Mouse (Mus musculus) neutrophil, adult 59 days (primary cell): ENCODE measurements around the gene Olfr62. TPM values are rescaled to one million over a fixed set of nuclear protein-coding genes. Genes with fewer than 3 reads are reported as not detected.

ENCODE experiments used
- total RNA-seq, 2 experiments: library from RNA; stranded (reverse); gene quantifications; 1 replicate in 1 of 2; 2 replicates in 1 of 2; pipeline ENCODE4 v1.2.4; 2023

Gene Olfr62
- not detected for total RNA-seq

DNA sequence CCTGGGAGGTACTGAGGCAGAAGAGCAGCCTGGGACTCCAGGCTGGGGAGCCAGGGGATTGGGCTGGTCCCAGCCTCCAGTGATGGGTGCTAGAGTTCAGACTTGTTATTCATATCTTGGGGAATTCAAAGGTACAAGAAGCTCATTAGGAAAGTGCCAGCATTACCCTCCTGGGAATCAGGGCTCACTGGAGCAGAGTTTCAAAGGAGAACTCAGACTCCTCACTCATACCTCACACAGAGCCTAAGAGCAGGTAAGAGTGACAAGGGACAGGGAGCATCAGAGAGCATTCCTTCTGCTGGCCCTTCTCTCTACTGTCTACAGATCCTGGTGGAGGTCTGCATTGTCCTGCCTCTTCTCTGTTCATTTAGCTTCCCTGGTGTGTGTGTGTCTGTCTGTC lies at the start of gene Olfr62:
Gene Olfr62 (plus strand): TSS at position 301 of the 400 bp plus-strand sequence.

DNA sequence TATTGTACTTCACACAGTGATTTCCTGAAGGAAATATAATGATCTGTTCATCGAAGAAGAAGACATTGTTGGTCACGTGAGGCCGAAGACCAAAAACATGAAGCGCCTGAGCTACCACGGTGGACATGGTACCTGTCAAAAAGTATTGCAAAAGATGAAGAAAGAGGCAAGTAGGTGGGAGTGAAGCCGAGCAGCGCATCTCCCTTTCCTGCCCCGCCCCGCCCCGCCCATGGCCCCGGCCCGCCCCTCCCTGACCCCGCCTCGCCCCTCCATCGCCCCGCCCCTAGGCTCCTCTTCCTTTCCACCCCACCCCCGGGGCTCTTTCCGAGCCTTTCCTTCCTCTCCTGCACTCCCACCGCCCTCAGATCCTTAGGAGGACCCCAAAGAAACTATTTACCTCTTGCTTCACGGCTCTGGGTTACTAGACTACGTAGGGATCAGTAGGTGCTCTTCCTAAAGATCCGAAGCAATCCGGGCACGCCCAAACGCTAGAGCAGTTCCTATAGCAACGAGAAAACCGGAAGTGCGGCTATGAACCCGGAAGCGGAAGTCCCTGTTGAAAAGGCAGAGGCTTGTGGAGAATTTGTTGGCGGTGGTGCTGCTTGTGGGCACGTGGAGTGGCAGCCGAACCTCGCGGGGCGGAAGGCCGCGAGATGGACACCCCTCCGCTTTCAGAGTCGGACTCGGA lies 38.3 kb upstream of the Olfr62 start, which contains the start of the genes Cfap57 and Ebna1bp2:
Gene Cfap57 (minus strand): TSS at position 499 of the 688 bp plus-strand sequence.
Gene Ebna1bp2 (plus strand): TSS at position 521 of the 688 bp plus-strand sequence.

DNA sequence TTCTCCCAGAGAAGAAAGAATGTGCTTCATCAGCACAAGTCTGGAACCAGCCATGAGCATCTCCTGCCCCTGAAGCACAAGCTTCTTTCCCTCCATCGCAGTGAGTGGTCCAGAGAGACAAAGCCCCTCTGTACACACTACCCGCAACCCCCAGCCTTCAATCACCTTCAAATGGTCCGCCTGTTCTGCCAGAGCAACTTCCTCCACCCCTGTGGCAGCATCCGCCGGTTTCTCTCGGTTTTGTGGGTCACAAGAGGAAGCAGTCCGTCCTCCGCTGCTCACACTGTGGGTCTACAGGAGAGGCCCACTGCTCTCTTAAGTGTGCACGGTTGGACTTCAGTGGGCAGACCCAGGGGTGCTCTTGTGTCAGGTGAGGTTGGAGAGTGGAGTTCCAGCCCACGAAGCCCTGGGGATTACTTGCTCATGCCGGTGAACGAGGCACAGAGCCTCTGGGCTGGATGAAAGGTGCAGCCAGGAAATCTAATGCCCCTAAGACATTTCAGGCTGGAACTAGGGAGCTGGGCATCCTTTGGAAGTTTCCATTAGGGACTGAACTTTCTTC lies 33.7 kb downstream of the Olfr62 start, which contains the start of gene Olfr1342:
Gene Olfr1342 (minus strand): TSS at position 345 of the 562 bp plus-strand sequence.

DNA sequence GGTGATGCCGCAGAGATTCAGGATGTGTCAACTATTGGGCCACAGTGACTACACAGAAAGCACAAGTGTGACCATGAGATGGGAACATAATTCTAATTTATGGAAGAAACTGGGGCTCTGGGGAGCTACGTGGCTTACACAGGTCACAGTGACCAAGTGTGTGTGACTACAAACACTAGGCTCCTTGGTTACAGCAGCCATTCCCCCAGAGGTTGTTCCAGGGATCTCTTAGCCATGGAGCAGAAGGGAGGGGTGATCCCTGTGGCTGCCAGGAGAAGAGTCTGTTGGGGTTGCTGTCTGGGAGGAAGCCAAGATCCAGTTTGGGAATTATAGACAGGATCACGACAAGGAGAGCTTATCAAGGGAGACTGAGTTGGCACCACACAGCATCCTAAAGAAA lies 44.5 kb downstream of the Olfr62 start, which contains the start of gene Olfr1341:
Gene Olfr1341 (plus strand): TSS at position 301 of the 400 bp plus-strand sequence.

Other genes starting within 250 kb of the Olfr62 start
- gene Szt2, start 249.7 kb upstream of the Olfr62 start, total RNA-seq = 10 to 100 TPM; 55.4 to 57.5 TPM
- 10 to 100 TPM; 73.2 to 77.9 TPM for gene Med8, start 249.6 kb upstream of the Olfr62 start, total RNA-seq
- gene Elovl1, start 230.9 kb upstream of the Olfr62 start, total RNA-seq = 10 to 100 TPM; 80.1 to 91.1 TPM
- 10 to 100 TPM; 61.8 to 67.5 TPM for gene Cdc20, start 221.6 kb upstream of the Olfr62 start, total RNA-seq
- gene Mpl, start 201.4 kb upstream of the Olfr62 start, total RNA-seq = under 1 TPM; 0.58 to 0.77 TPM
- 1 to 10 TPM; 2.9 to 3.3 TPM for gene Tie1, start 168.9 kb upstream of the Olfr62 start, total RNA-seq
- gene 2610528J11Rik, start 132.0 kb upstream of the Olfr62 start, total RNA-seq = not detected
- gene Tmem125, start 114.9 kb upstream of the Olfr62 start, total RNA-seq = not detected
- 1 to 10 TPM; 2.1 to 3.0 TPM for gene Cfap57, start 38.2 kb upstream of the Olfr62 start, total RNA-seq
- gene Ebna1bp2, start 38.2 kb upstream of the Olfr62 start, total RNA-seq = 10 to 100 TPM; 42.1 to 46.5 TPM
- not detected for gene Olfr1342, start 33.8 kb downstream of the Olfr62 start, total RNA-seq
- gene Olfr1341, start 44.6 kb downstream of the Olfr62 start, total RNA-seq = not detected
- not detected for gene Olfr1340, start 61.2 kb downstream of the Olfr62 start, total RNA-seq
- gene Olfr1339, start 73.2 kb downstream of the Olfr62 start, total RNA-seq = not detected
- gene Olfr1338, start 99.8 kb downstream of the Olfr62 start, total RNA-seq = not detected
- not detected for gene Olfr1337, start 123.6 kb downstream of the Olfr62 start, total RNA-seq
- not detected for gene Olfr1335, start 151.0 kb downstream of the Olfr62 start, total RNA-seq
- not detected for gene Olfr1333, start 177.3 kb downstream of the Olfr62 start, total RNA-seq
- not detected for gene Olfr1331, start 205.7 kb downstream of the Olfr62 start, total RNA-seq
- not detected for gene Olfr1330, start 229.6 kb downstream of the Olfr62 start, total RNA-seq